Mouse (Mus musculus) limb, embryonic 12.5 days (tissue): ENCODE results near the gene Nemp2. TPM values are rescaled to one million over a fixed set of nuclear protein-coding genes. Genes with fewer than 3 reads are reported as not detected.

Source experiments
- ATAC-seq: fragments of 200-750 bp; cut with Nextera tagmentation; 2 replicates; pipeline ENCODE4 v1.8.0; 2017; ENCODE audit warnings: low read depth, moderate TSS enrichment; ENCODE audit not compliant: insufficient number of reproducible peaks, insufficient read depth, low FRiP score, low TSS enrichment
- H3K27ac ChIP-seq: fragments of 300-500 bp; sonication (generic); 2 replicates; pipeline ENCODE4 v1.5.1; 2016; ENCODE audit warnings: mild to moderate bottlenecking, moderate library complexity
- H3K27me3 ChIP-seq: fragments of 300-500 bp; sonication (generic); 2 replicates; pipeline ENCODE4 v1.6.1; 2016; ENCODE audit warnings: mild to moderate bottlenecking, moderate library complexity
- H3K36me3 ChIP-seq: fragments of 300-500 bp; sonication (generic); 2 replicates; pipeline ENCODE4 v1.6.1; 2016; ENCODE audit warnings: mild to moderate bottlenecking, moderate library complexity
- H3K4me1 ChIP-seq: fragments of 300-500 bp; sonication (generic); replicated peaks from 2 replicates; pipeline ENCODE4 v1.6.1; 2016
- H3K4me2 ChIP-seq: fragments of 300-500 bp; sonication (generic); 2 replicates; pipeline ENCODE4 v1.6.1; 2016; ENCODE audit warnings: mild to moderate bottlenecking, moderate library complexity
- H3K4me3 ChIP-seq: fragments of 300-500 bp; sonication (generic); replicated peaks from 2 replicates; pipeline ENCODE4 v1.5.1; 2016; ENCODE audit warnings: mild to moderate bottlenecking
- H3K9ac ChIP-seq: fragments of 300-500 bp; sonication (generic); replicated peaks from 2 replicates; pipeline ENCODE4 v1.6.1; 2016; ENCODE audit warnings: mild to moderate bottlenecking, moderate library complexity
- H3K9me3 ChIP-seq: fragments of 300-500 bp; sonication (generic); 2 replicates; pipeline ENCODE4 v1.6.1; 2016; ENCODE audit warnings: mild to moderate bottlenecking, moderate library complexity
- WGBS: fragments of 180-500 bp; shearing (Covaris S2); methylation state at CpG from one replicate; pipeline ENCODE4 v1.1.7; 2016; 5-methylcytosine and 5-hydroxymethylcytosine counted together
- polyA plus RNA-seq: library from polyadenylated mRNA; unstranded; fragments of >200 nt; fragmentation: Nextera tagmentation; extraction: Ambion mirVana; gene quantifications from 2 replicates; pipeline ENCODE4 v1.2.1, GENCODE M21; 2016

Nemp2 gene
- polyA plus RNA-seq, result 11.9 and 13.7 TPM in 2 replicates

GRCm38 (mm10) chr1:52630248-52630936 lies at the start of gene Nemp2:
Nemp2 (plus strand) TSS chr1:52630703.
- no peaks in the 10 kb centered on the region for H3K9me3 ChIP-seq
- H3K9ac ChIP-seq, result peak within 1 kb of the TSS; percentile 78
- H3K4me1 ChIP-seq, result peaks cover 11% of the 10 kb centered on the region
- WGBS, result under 1% methylated on average over 44 of the region's 44 CpGs
- H3K27ac ChIP-seq, result peak within 1 kb of the TSS; percentile 90
- peak; percentile 86 for ATAC-seq
- 0 out of 2 replicates have a peak, but pooled peaks cover 4% of the 10 kb centered on the region for H3K36me3 ChIP-seq
- no peaks in the 10 kb centered on the region for H3K27me3 ChIP-seq
- peak within 1 kb of the TSS; percentile 57 for H3K4me2 ChIP-seq
- peak within 1 kb of the TSS; percentile 79 for H3K4me3 ChIP-seq

DNA sequence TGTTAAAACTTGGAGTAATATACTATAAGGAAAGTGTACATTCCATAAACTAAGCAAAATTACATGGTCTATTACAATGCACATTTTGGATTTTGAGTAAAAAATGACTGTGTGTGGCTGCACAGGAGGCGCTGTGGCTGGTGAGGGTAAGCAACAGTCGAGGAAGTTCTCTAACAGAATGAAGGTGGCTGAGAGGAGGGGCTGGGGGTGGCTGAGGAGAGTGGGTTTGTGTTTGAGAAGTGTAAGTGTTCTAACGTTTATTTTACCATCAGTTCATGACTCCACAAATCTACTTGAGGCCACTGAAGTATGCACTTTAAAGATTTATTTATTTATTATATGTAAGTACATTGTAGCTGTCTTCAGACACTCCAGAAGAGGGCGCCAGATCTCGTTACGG lies 48.8 kb upstream of the Nemp2 start:
- peaks cover 17% of the 10 kb centered on the region for H3K4me1 ChIP-seq
- H3K9me3 ChIP-seq, result no peaks in the 10 kb centered on the region
- no peak overlapping the region for H3K4me3 ChIP-seq
- no peak overlapping the region for H3K27ac ChIP-seq
- no peak for ATAC-seq
- H3K36me3 ChIP-seq, result no peaks in the 10 kb centered on the region
- no peak overlapping the region for H3K4me2 ChIP-seq
- no peaks in the 10 kb centered on the region for H3K27me3 ChIP-seq
- no peak overlapping the region for H3K9ac ChIP-seq
- WGBS, result 82% methylated on average over 6 of the region's 6 CpGs

GRCm38 (mm10) chr1:52582866-52583265 lies 47.6 kb upstream of the Nemp2 start:
- Histone ChIP-seq H3K4me3 (no peak overlapping the region), H3K36me3 (no peaks in the 10 kb centered on the region), H3K9me3 (no peaks in the 10 kb centered on the region), H3K27ac (no peak overlapping the region), H3K27me3 (no peaks in the 10 kb centered on the region), H3K4me1 (peaks cover 16% of the 10 kb centered on the region), H3K9ac (no peak overlapping the region), H3K4me2 (no peak overlapping the region)
- WGBS, result 93% methylated on average over 1 of the region's 1 CpGs
- ATAC-seq, result no peak

DNA sequence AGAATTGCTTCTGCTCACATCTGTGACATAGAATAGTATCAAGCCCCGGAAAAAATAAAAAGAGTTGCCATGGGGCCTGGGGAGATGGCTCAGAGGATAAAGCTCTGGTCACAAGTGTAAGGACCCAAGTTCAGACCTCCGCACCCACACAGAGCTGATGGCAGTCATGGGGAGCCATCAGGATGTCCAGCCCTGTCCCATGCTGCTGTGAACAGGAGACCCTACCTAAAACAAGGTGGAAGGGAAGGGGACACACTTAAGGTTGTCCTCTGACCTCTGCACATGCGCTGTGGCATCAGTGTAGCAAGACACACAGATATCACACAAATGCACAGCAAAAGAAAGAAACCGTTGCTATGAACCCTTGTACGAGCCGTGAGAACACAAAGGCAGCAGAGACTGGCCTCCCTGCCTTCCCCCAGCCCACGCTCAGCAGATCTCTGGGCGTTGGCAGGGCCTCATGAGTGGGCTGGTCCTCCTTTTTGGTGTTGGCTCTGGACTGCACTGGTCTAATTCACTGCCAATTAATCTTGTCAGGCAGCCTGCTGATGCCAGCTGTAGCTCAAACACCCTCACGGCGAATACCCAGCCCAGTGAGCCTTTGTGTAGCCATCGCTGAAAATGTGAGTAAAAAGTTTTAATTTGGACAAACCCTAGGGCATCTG lies 33.4 kb upstream of the Nemp2 start:
- Histone ChIP-seq H3K9ac (no peak overlapping the region), H3K9me3 (no peaks in the 10 kb centered on the region), H3K27me3 (no peaks in the 10 kb centered on the region), H3K4me2 (no peak overlapping the region), H3K27ac (no peak overlapping the region), H3K36me3 (no peaks in the 10 kb centered on the region), H3K4me1 (peaks cover 4% of the 10 kb centered on the region; the same call in 1 of the 2 replicates), H3K4me3 (no peak overlapping the region)
- WGBS, result 66% methylated on average over 11 of the region's 11 CpGs
- no peak for ATAC-seq

DNA sequence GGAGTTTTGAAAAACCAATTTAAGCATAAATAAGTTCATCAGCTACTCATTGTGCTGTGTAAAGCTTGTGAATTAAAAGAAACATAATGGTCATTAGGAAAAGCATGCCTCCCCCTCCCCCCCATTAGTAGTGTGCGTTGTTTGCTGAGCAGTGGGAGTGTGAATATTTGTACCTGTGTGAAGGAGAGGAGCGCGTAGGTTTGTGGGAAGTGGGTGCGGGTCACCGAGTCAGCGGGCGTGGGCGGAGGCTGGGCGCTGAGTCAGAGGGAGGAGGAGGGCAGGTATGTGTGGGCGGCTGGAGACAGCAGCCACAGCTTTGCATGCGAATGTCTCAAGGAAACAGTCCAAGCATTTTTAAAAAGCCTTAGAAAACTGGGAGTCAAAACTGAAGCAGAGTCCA lies 32.7 kb upstream of the Nemp2 start:
- H3K9me3 ChIP-seq, result no peaks in the 10 kb centered on the region
- 51% methylated on average over 11 of the region's 11 CpGs for WGBS
- H3K27ac ChIP-seq, result no peak overlapping the region
- H3K27me3 ChIP-seq, result no peaks in the 10 kb centered on the region
- no peak for ATAC-seq
- H3K9ac ChIP-seq, result no peak overlapping the region
- H3K36me3 ChIP-seq, result no peaks in the 10 kb centered on the region
- H3K4me1 ChIP-seq, result peaks cover 4% of the 10 kb centered on the region; the same call in 1 of the 2 replicates
- H3K4me3 ChIP-seq, result no peak overlapping the region
- H3K4me2 ChIP-seq, result peak overlapping the region; percentile 39

DNA sequence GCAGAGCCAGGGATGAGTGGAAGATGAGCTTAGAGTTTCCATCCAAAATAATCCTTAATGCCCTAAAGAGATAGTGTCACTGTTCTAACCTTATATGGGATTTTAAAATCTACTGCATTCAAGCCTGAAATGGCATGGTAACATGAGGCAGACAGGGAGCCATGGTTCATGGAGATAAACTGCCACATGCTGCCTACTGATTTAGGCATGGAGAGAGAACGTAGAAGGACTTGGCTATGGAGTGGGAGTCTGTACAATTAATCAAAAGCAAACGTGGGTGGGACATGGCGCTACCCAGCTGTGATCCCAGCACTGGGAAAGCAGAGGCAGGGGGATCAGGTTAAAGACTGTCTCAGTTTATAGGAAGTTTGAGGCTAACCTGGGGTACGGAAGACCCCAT lies 32.1 kb upstream of the Nemp2 start:
- Histone ChIP-seq H3K9me3 (no peaks in the 10 kb centered on the region), H3K27me3 (no peaks in the 10 kb centered on the region), H3K9ac (no peak overlapping the region), H3K27ac (no peak overlapping the region), H3K4me2 (no peak overlapping the region), H3K4me3 (no peak overlapping the region), H3K36me3 (no peaks in the 10 kb centered on the region), H3K4me1 (peaks cover 4% of the 10 kb centered on the region; the same call in 1 of the 2 replicates)
- 71% methylated on average over 4 of the region's 4 CpGs for WGBS
- ATAC-seq, result no peak

- no peak overlapping the region for H3K4me3 ChIP-seq
- no peaks in the 10 kb centered on the region for H3K27me3 ChIP-seq
- no peak overlapping the region for H3K27ac ChIP-seq
- H3K9me3 ChIP-seq, result no peaks in the 10 kb centered on the region
- H3K4me1 ChIP-seq, result peaks cover 4% of the 10 kb centered on the region; the same call in 1 of the 2 replicates
- no peak overlapping the region for H3K4me2 ChIP-seq
- no peaks in the 10 kb centered on the region for H3K36me3 ChIP-seq
- WGBS, result 94% methylated on average over 3 of the region's 3 CpGs
- ATAC-seq, result no peak
- H3K9ac ChIP-seq, result no peak overlapping the region
Measured at GRCm38 (mm10) chr1:52601496-52601895, 29.0 kb upstream of the Nemp2 start.

GRCm38 (mm10) chr1:52607700-52608099 lies 22.8 kb upstream of the Nemp2 start:
- no peak for ATAC-seq
- Histone ChIP-seq H3K36me3 (no peaks in the 10 kb centered on the region), H3K4me3 (no peak overlapping the region), H3K27me3 (no peaks in the 10 kb centered on the region), H3K27ac (no peak overlapping the region), H3K9me3 (no peaks in the 10 kb centered on the region), H3K4me2 (no peak overlapping the region), H3K4me1 (no peaks in the 10 kb centered on the region), H3K9ac (no peak overlapping the region)
- WGBS, result 87% methylated on average over 1 of the region's 1 CpGs

- Histone ChIP-seq H3K4me3 (no peak overlapping the region), H3K4me1 (no peaks in the 10 kb centered on the region), H3K36me3 (no peaks in the 10 kb centered on the region), H3K9ac (no peak overlapping the region), H3K27ac (no peak overlapping the region), H3K4me2 (no peak overlapping the region), H3K27me3 (no peaks in the 10 kb centered on the region), H3K9me3 (no peaks in the 10 kb centered on the region)
- ATAC-seq, result no peak
- WGBS, result 86% methylated on average over 4 of the region's 4 CpGs
Measured at GRCm38 (mm10) chr1:52608486-52608885, 22.0 kb upstream of the Nemp2 start.

DNA sequence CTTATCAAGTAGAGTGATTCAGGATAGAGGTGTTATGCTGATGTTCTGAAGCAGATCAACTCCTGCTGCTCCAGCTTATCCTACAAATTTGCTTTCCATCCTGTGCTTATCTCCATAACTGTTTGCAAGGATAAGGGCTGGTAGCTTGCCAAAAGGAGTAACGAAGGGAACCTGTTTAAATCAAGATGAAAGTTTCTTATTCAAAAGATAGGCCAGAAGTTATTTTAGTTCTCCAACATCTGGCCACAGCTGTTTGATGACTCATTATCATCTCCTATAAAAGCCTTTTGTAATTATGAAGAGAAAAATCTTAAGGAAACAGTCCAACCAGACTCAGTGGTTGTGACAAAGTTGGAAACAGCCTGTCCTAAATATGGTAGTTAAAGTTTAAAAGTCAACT lies 12.3 kb upstream of the Nemp2 start:
- Histone ChIP-seq H3K27me3 (no peaks in the 10 kb centered on the region), H3K4me2 (no peak overlapping the region)

GRCm38 (mm10) chr1:52620442-52620841 lies 10.1 kb upstream of the Nemp2 start:
- Histone ChIP-seq H3K4me2 (no peak overlapping the region), H3K9ac (no peak overlapping the region), H3K4me3 (no peak overlapping the region), H3K36me3 (no peaks in the 10 kb centered on the region), H3K4me1 (no peaks in the 10 kb centered on the region), H3K27ac (no peak overlapping the region), H3K27me3 (no peaks in the 10 kb centered on the region), H3K9me3 (no peaks in the 10 kb centered on the region)
- ATAC-seq, result no peak

More for the DNA sequence above, 12.3 kb upstream of the Nemp2 start:
- Histone ChIP-seq H3K36me3 (no peaks in the 10 kb centered on the region), H3K4me3 (no peak overlapping the region), H3K27ac (no peak overlapping the region), H3K9ac (no peak overlapping the region), H3K4me1 (no peaks in the 10 kb centered on the region), H3K9me3 (no peaks in the 10 kb centered on the region)
- WGBS, result 70% methylated on average over 1 of the region's 1 CpGs
- no peak for ATAC-seq
